ENCODE assay signal across 8 mouse cellular contexts in genomic region chr11:6474874-6475731, GRCm38 (mm10). TPM values are rescaled to one million over a fixed set of nuclear protein-coding genes. Genes with fewer than 3 reads are reported as not detected.
DNase-seq lines count a peak whose midpoint lies in the region; ATAC-seq lines count a peak whose summit lies in the region.

No protein-coding gene starts in this region.

- peak overlapping the region; percentile 79 for H3K4me3 ChIP-seq in hindbrain, embryonic 14.5 days (replicated peaks; ENCODE audit: low read length)

- peak overlapping the region; percentile 95 for H3K9ac ChIP-seq in hindbrain, embryonic 14.5 days

- H3K4me2 ChIP-seq in hindbrain, embryonic 14.5 days (replicated peaks), result peak overlapping the region; percentile 99

- peak; percentile 24 for ATAC-seq in hindbrain, embryonic 14.5 days (ENCODE audit: low FRiP score)
- ATAC-seq in megakaryocyte, adult 5-6 weeks (ENCODE audit: poor library complexity, severe bottlenecking), result peak; percentile 39

- H3K9me3 ChIP-seq in hindbrain, embryonic 14.5 days (ENCODE audit: control insufficient read depth, low read length), result no peaks in the 10 kb centered on the region

- peaks cover 13% of the 10 kb centered on the region; the same call in 1 of the 2 replicates for H3K36me3 ChIP-seq in hindbrain, embryonic 14.5 days (replicated peaks; ENCODE audit: control insufficient read depth, insufficient read depth)

- peak; percentile 69 for DNase-seq in T-cell, adult 2 months (ENCODE audit: low spot score)
- peak; percentile 57 to 58 for DNase-seq in cerebellum, postnatal 36 days
- DNase-seq in gastrocnemius, adult 18-20 months (ENCODE audit: low spot score), result peak; percentile 15
- peak; percentile 47 for DNase-seq in hindbrain, embryonic 14.5 days (ENCODE audit: low spot score)
- DNase-seq in left cerebral cortex, adult 8-10 months (ENCODE audit: low spot score in 2 of 2), result peak; percentile 23 to 35
- peak; percentile 53 for DNase-seq in right cerebral cortex, adult 18-20 months
- DNase-seq in urinary bladder, adult 2 months (ENCODE audit: low spot score), result peak; percentile 63

- H3K4me1 ChIP-seq in hindbrain, embryonic 14.5 days (replicated peaks; ENCODE audit: control insufficient read depth, insufficient read depth, low read length), result peaks cover 41% of the 10 kb centered on the region

- peak overlapping the region; percentile 98 for H3K27ac ChIP-seq in hindbrain, embryonic 14.5 days

- under 1% methylated on average over 109 of the region's 109 CpGs for WGBS in hindbrain, embryonic 14.5 days

- no peaks in the 10 kb centered on the region for H3K27me3 ChIP-seq in hindbrain, embryonic 14.5 days (ENCODE audit: control insufficient read depth, insufficient read depth, low read length)

RNA-seq across cellular contexts. Expression of gene Purb, which starts 0.6 kb away (rescaled TPM):
- total RNA-seq in gastrocnemius, adult 18-20 months (2021), result 10 to 100 TPM; 19.0 to 21.1 TPM
- 9.8 and 9.9 TPM in 2 replicates for polyA plus RNA-seq in hindbrain, embryonic 14.5 days (2014; fragmentation: Nextera tagmentation; extraction: Ambion mirVana)
- 100 to 1,000 TPM; 221 to 283 (median 254) TPM for total RNA-seq in left cerebral cortex, adult 8-10 months (2022)
- 54.1 and 63.5 TPM in 2 replicates for total RNA-seq in megakaryocyte, adult 5-6 weeks (2015)
- total RNA-seq in megakaryocyte, adult 5-6 weeks (2017), result 43.7 and 56.3 TPM in 2 replicates
- 22.3 and 29.5 TPM in 2 replicates for polyA plus RNA-seq in urinary bladder, adult 2 months (2012; rRNA removed)

RNA-seq across cellular contexts. Expression of gene H2afv, which starts 30.9 kb away (rescaled TPM):
- total RNA-seq in gastrocnemius, adult 18-20 months (2021), result 10 to 100 TPM; 61.3 to 63.7 TPM
- 239 and 249 TPM in 2 replicates for polyA plus RNA-seq in hindbrain, embryonic 14.5 days (2014; fragmentation: Nextera tagmentation; extraction: Ambion mirVana)
- total RNA-seq in left cerebral cortex, adult 8-10 months (2022), result 10 to 100 TPM; 37.9 to 41.3 (median 39.0) TPM
- 235 and 240 TPM in 2 replicates for total RNA-seq in megakaryocyte, adult 5-6 weeks (2015)
- total RNA-seq in megakaryocyte, adult 5-6 weeks (2017), result 173 and 184 TPM in 2 replicates
- polyA plus RNA-seq in urinary bladder, adult 2 months (2012; rRNA removed), result 97.0 and 110 TPM in 2 replicates

RNA-seq across cellular contexts. Expression of gene Myo1g, which starts 45.7 kb away (rescaled TPM):
- total RNA-seq in gastrocnemius, adult 18-20 months (2021), result under 1 TPM; 0.45 to 0.80 TPM
- polyA plus RNA-seq in hindbrain, embryonic 14.5 days (2014; fragmentation: Nextera tagmentation; extraction: Ambion mirVana), result 0.31 and 0.74 TPM in 2 replicates
- 1 to 10 TPM in 1 of 4 experiments, under 1 TPM in 3; 0.44 to 1.3 (median 0.67) TPM for total RNA-seq in left cerebral cortex, adult 8-10 months (2022)
- 161 and 175 TPM in 2 replicates for total RNA-seq in megakaryocyte, adult 5-6 weeks (2015)
- 182 and 197 TPM in 2 replicates for total RNA-seq in megakaryocyte, adult 5-6 weeks (2017)
- polyA plus RNA-seq in urinary bladder, adult 2 months (2012; rRNA removed), result 10.1 and 12.6 TPM in 2 replicates

RNA-seq across cellular contexts. Expression of gene Ppia, which starts 59.9 kb away (rescaled TPM):
- 100 to 1,000 TPM; 185 to 242 TPM for total RNA-seq in gastrocnemius, adult 18-20 months (2021)
- polyA plus RNA-seq in hindbrain, embryonic 14.5 days (2014; fragmentation: Nextera tagmentation; extraction: Ambion mirVana), result 4,304 and 4,427 TPM in 2 replicates
- total RNA-seq in left cerebral cortex, adult 8-10 months (2022), result 1,000 to 10,000 TPM; 1,587 to 1,877 (median 1,701) TPM
- 3,541 and 3,784 TPM in 2 replicates for total RNA-seq in megakaryocyte, adult 5-6 weeks (2015)
- total RNA-seq in megakaryocyte, adult 5-6 weeks (2017), result 1,457 and 1,607 TPM in 2 replicates
- polyA plus RNA-seq in urinary bladder, adult 2 months (2012; rRNA removed), result 1,961 and 2,442 TPM in 2 replicates

Comparison
In these comparisons a context has a peak if more than half of its experiments do, and no peak if none do; other contexts are left out.
1. Peak in every context shown above with its lines: DNase-seq, ATAC-seq, H3K4me3 ChIP-seq and H3K27ac ChIP-seq.
2. DNase-seq: peak in every context shown above with its lines; median percentile 69 in T-cell, adult 2 months; 63 in urinary bladder, adult 2 months; 58 in cerebellum, postnatal 36 days; 53 in right cerebral cortex, adult 18-20 months; 47 in hindbrain, embryonic 14.5 days; 29 in left cerebral cortex, adult 8-10 months; 15 in gastrocnemius, adult 18-20 months.
3. RNA of gene Myo1g, which starts 45.7 kb away (total RNA-seq): 161 to 197 TPM in megakaryocyte, adult 5-6 weeks; 0.44 to 1.3 TPM in left cerebral cortex, adult 8-10 months and 0.45 to 0.80 TPM in gastrocnemius, adult 18-20 months; every median in the first group is over 10 times any median in the second.